Mouse (Mus musculus) heart, embryonic 15.5 days (tissue): ENCODE data around the gene Rnf43. TPM values are rescaled to one million over a fixed set of nuclear protein-coding genes. Genes with fewer than 3 reads are reported as not detected.

Experiments
- ATAC-seq: fragments of 200-750 bp; cut with Nextera tagmentation; replicated peaks from 2 replicates; pipeline ENCODE4 v1.8.0; 2017; ENCODE audit warnings: low read depth, moderate TSS enrichment; ENCODE audit not compliant: insufficient number of reproducible peaks, insufficient read depth, low FRiP score
- H3K27ac ChIP-seq: fragments of 300-500 bp; sonication (generic); 2 replicates; pipeline ENCODE4 v1.5.1; 2015; ENCODE audit warnings: mild to moderate bottlenecking, inconsistent platforms
- H3K27me3 ChIP-seq: fragments of 300-500 bp; sonication (generic); 2 replicates; pipeline ENCODE4 v1.6.1; 2015; ENCODE audit warnings: inconsistent platforms
- H3K36me3 ChIP-seq: fragments of 300-500 bp; sonication (generic); 2 replicates; pipeline ENCODE4 v1.6.1; 2015; ENCODE audit warnings: mild to moderate bottlenecking, inconsistent platforms
- H3K4me1 ChIP-seq: fragments of 300-500 bp; sonication (generic); replicated peaks from 2 replicates; pipeline ENCODE4 v1.6.1; 2015; ENCODE audit warnings: inconsistent platforms
- H3K4me2 ChIP-seq: fragments of 300-500 bp; sonication (generic); 2 replicates; pipeline ENCODE4 v1.6.1; 2015; ENCODE audit warnings: inconsistent platforms, mild to moderate bottlenecking, moderate library complexity
- H3K4me3 ChIP-seq: fragments of 300-500 bp; sonication (generic); 2 replicates; pipeline ENCODE4 v1.5.1; 2015; ENCODE audit warnings: mild to moderate bottlenecking, inconsistent platforms
- H3K9ac ChIP-seq: fragments of 300-500 bp; sonication (generic); 2 replicates; pipeline ENCODE4 v1.6.1; 2015; ENCODE audit warnings: mild to moderate bottlenecking, inconsistent platforms
- H3K9me3 ChIP-seq: fragments of 300-500 bp; sonication (generic); replicated peaks from 2 replicates; pipeline ENCODE4 v1.6.1; 2016; ENCODE audit warnings: inconsistent platforms
- WGBS: fragments of 180-500 bp; shearing (Covaris S2); methylation state at CpG from one replicate; pipeline ENCODE4 v1.1.7; 2015; ENCODE audit warnings: mixed read lengths; 5-methylcytosine and 5-hydroxymethylcytosine counted together
- polyA plus RNA-seq: library from polyadenylated mRNA; unstranded; fragments of >200 nt; fragmentation: Nextera tagmentation; extraction: Ambion mirVana; gene quantifications from 2 replicates; pipeline ENCODE4 v1.2.1, GENCODE M21; 2015

The Rnf43 gene
- polyA plus RNA-seq, 1 experiment from 2014 or later = 1.3 TPM

GRCm38 (mm10) chr11:87678545-87678944, 16.0 kb downstream of the Rnf43 start:
- H3K27me3 ChIP-seq = no peaks in the 10 kb centered on the region
- 70% methylated on average over 4 of the region's 4 CpGs for WGBS
- H3K36me3 ChIP-seq = no peaks in the 10 kb centered on the region
- H3K4me2 ChIP-seq = no peak overlapping the region
- H3K9ac ChIP-seq = no peak overlapping the region
- ATAC-seq = no peak
- no peak overlapping the region for H3K4me3 ChIP-seq
- H3K9me3 ChIP-seq = no peaks in the 10 kb centered on the region
- peaks cover 3% of the 10 kb centered on the region for H3K4me1 ChIP-seq
- no peak overlapping the region for H3K27ac ChIP-seq

GRCm38 (mm10) chr11:87678976-87679375, 16.5 kb downstream of the Rnf43 start:
- no peak overlapping the region for H3K4me3 ChIP-seq
- no peak overlapping the region for H3K27ac ChIP-seq
- no peak for ATAC-seq
- H3K4me2 ChIP-seq = no peak overlapping the region
- H3K9ac ChIP-seq = no peak overlapping the region
- WGBS = 81% methylated on average over 7 of the region's 7 CpGs
- peaks cover 3% of the 10 kb centered on the region for H3K4me1 ChIP-seq
- no peaks in the 10 kb centered on the region for H3K9me3 ChIP-seq
- H3K27me3 ChIP-seq = no peaks in the 10 kb centered on the region
- no peaks in the 10 kb centered on the region for H3K36me3 ChIP-seq

GRCm38 (mm10) chr11:87680786-87681185, 18.3 kb downstream of the Rnf43 start:
- Histone ChIP-seq H3K36me3 (no peaks in the 10 kb centered on the region), H3K4me2 (no peak overlapping the region), H3K9me3 (no peaks in the 10 kb centered on the region), H3K9ac (no peak overlapping the region), H3K27me3 (no peaks in the 10 kb centered on the region), H3K27ac (no peak overlapping the region), H3K4me1 (peaks cover 3% of the 10 kb centered on the region), H3K4me3 (no peak overlapping the region)
- WGBS = 76% methylated on average over 9 of the region's 9 CpGs
- ATAC-seq = no peak

DNA sequence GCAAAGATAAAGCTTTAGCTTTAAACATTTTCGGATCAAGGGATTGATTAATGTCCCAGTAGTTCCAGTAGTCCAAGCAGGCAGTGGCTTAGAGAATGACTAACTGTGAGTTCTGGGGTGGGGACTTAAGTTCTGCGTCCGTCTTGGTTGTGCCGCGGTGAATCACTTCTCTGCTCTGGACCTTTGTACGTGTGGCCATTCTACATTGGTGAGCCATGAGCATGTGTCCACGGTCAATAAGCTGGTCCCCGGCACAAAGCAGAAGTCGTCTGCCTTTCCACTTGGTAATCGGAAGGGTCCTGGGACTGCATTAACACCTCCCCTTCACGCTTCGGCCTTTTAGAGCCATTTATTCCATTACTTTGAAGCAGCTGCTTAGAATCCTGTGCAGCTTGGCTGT, 19.6 kb downstream of the Rnf43 start:
- H3K9ac ChIP-seq = no peak overlapping the region
- no peaks in the 10 kb centered on the region for H3K27me3 ChIP-seq
- H3K9me3 ChIP-seq = no peaks in the 10 kb centered on the region
- no peak for ATAC-seq
- no peak overlapping the region for H3K4me2 ChIP-seq
- H3K27ac ChIP-seq = no peak overlapping the region
- H3K4me3 ChIP-seq = no peak overlapping the region
- peaks cover 3% of the 10 kb centered on the region for H3K4me1 ChIP-seq
- H3K36me3 ChIP-seq = no peaks in the 10 kb centered on the region
- WGBS = 84% methylated on average over 12 of the region's 12 CpGs

DNA sequence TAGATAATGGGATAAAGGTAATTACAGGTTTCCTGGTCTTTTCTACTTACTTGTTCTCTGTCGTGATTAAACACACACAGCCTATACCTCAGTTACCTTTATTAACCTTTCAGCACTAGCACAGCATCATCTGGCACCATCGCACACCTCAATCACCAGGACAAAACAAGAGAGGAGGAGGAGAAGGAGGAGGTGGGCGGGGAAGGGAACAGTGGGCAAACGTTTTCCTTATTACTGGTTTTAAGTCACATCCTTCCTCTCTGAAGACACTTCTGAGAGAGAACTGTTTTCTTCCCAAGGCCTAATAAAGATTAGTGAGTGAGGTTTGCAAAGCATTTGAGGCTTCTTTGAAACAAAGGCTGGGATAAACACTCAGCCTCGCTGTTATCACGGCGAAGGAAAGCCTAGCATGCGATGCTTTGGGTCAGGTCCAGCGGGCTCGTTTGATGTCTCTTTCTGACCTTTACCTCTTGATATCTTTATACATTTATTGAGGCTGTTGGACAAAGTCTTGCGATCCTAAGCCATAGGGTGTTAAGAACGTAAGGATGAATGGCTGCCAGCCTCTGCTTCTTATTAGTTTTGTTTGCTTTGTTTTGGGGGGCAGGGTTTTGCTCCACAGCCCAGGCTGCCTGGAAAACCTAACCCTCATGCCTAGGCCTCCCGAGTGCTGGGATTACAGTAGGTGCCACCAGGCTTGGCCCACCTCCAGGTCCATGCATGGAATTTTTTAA, 20.5 kb downstream of the Rnf43 start:
- WGBS = 39% methylated on average over 13 of the region's 13 CpGs
- H3K9ac ChIP-seq = no peak overlapping the region
- H3K9me3 ChIP-seq = no peaks in the 10 kb centered on the region
- no peaks in the 10 kb centered on the region for H3K27me3 ChIP-seq
- H3K36me3 ChIP-seq = no peaks in the 10 kb centered on the region
- H3K4me2 ChIP-seq = no peak overlapping the region
- H3K4me1 ChIP-seq = peaks cover 12% of the 10 kb centered on the region
- H3K4me3 ChIP-seq = no peak overlapping the region
- H3K27ac ChIP-seq = peak overlapping the region; percentile 22; the same call in 1 of the 2 replicates
- no peak for ATAC-seq

DNA sequence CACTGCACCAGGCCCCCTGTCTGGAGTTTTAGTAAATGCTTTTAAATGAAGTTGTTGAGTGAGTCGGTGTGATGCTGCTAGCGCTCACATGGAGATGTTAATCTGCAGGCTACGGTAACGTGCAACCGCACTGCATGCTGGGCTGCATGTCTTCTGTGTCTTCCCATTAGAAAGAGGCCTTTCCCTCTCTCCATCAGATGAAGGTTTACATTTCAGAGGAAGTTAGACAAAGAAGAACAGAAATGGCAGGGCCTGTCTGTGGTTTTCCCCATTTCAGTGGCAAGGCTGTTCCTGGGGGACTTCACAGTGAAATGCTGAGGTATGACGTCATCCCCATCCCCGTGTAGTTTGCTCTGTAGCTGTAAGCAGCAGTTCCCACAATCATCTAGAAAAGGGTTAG, 23.9 kb downstream of the Rnf43 start:
- H3K9me3 ChIP-seq = no peaks in the 10 kb centered on the region
- no peak overlapping the region for H3K9ac ChIP-seq
- H3K27ac ChIP-seq = no peak overlapping the region
- H3K4me1 ChIP-seq = peaks cover 27% of the 10 kb centered on the region
- no peak overlapping the region for H3K4me2 ChIP-seq
- 49% methylated on average over 7 of the region's 7 CpGs for WGBS
- ATAC-seq = no peak
- no peak overlapping the region for H3K4me3 ChIP-seq
- H3K27me3 ChIP-seq = no peaks in the 10 kb centered on the region
- H3K36me3 ChIP-seq = no peaks in the 10 kb centered on the region

GRCm38 (mm10) chr11:87687246-87688225, 25.0 kb downstream of the Rnf43 start:
- Histone ChIP-seq H3K4me1 (peaks cover 27% of the 10 kb centered on the region), H3K27ac (no peak overlapping the region)
- WGBS = 51% methylated on average over 15 of the region's 15 CpGs

DNA sequence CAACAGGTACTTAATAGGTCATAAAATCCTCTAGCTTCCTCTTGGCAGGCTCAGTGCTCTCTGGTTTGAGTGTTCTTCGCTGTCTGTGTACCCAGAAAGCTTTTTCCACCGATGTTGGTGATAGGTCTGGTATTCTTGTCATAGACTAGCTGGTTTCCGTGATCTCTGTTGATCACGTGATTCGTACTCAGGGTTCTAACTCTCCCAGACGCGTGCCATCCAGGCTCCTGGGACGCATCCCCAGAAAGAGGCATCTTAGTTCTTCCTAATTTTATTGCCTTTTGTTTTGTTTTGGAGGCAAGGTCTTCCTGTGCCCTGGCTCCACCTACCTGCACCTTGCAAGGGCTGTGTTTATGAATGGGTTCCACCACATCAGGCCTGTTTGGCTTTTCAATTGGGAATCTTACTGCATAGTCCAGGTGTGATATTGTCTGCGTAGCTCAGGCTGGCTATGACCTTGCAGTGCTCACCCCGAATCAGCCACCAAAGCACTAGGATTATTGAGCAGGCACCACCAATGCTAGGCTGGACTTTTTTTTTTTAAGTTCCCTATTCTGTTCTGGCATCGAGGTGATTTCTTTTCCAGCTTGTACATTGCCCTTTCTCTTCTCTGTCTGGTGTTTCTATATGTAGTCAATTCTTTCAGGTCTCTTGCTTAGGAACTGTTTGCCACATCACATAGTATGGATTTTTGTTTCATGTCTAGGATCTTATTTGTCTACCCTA, 26.1 kb downstream of the Rnf43 start:
- Histone ChIP-seq H3K4me1 (peaks cover 24% of the 10 kb centered on the region), H3K27me3 (no peaks in the 10 kb centered on the region), H3K9me3 (no peaks in the 10 kb centered on the region), H3K9ac (no peak overlapping the region), H3K36me3 (no peaks in the 10 kb centered on the region), H3K4me3 (no peak overlapping the region), H3K4me2 (peak overlapping the region; percentile 47), H3K27ac (peak overlapping the region; percentile 58; the same call in 1 of the 2 replicates)
- WGBS = 81% methylated on average over 11 of the region's 11 CpGs
- ATAC-seq = no peak

More at GRCm38 (mm10) chr11:87687246-87688225, 25.0 kb downstream of the Rnf43 start:
- Histone ChIP-seq H3K36me3 (no peaks in the 10 kb centered on the region), H3K4me3 (no peak overlapping the region), H3K27me3 (no peaks in the 10 kb centered on the region), H3K9ac (no peak overlapping the region), H3K4me2 (no peak overlapping the region), H3K9me3 (no peaks in the 10 kb centered on the region)
- no peak for ATAC-seq

DNA sequence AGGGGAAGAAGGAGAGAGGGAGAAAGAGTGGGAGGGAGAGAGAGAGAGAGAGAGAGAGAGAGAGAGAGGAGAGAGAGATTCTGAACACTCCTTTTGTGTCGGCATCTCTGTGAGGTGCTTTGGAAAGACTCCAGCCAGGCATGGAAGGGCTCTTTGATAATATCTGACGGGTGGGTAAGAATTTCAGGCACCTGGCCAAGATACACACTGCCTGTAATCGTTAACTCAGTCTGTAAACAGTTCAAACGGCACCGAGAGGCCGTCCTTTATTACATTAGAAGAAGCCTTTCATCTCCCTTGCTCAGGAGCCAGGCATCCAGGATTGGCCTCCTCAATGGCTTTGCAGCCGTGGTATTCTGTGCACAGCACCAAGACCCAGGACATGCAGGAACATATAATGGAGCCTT, 26.9 kb downstream of the Rnf43 start:
- Histone ChIP-seq H3K4me2 (peak overlapping the region; percentile 47), H3K27me3 (no peaks in the 10 kb centered on the region), H3K4me3 (no peak overlapping the region), H3K9me3 (no peaks in the 10 kb centered on the region), H3K36me3 (no peaks in the 10 kb centered on the region), H3K9ac (no peak overlapping the region), H3K27ac (peak overlapping the region; percentile 58), H3K4me1 (peaks cover 24% of the 10 kb centered on the region)
- ATAC-seq = peak; percentile 60
- WGBS = 5% methylated on average over 7 of the region's 7 CpGs

GRCm38 (mm10) chr11:87690054-87690740, 27.7 kb downstream of the Rnf43 start:
- no peak overlapping the region for H3K9ac ChIP-seq
- WGBS = 53% methylated on average over 16 of the region's 16 CpGs
- H3K36me3 ChIP-seq = no peaks in the 10 kb centered on the region
- H3K9me3 ChIP-seq = no peaks in the 10 kb centered on the region
- peaks cover 24% of the 10 kb centered on the region for H3K4me1 ChIP-seq
- no peak for ATAC-seq
- H3K4me3 ChIP-seq = no peak overlapping the region
- H3K27me3 ChIP-seq = no peaks in the 10 kb centered on the region
- 0 out of 2 replicates have a peak overlapping the region, but pooled peaks have one; percentile 47 for H3K4me2 ChIP-seq
- H3K27ac ChIP-seq = peak overlapping the region; percentile 58
